Mouse (Mus musculus) ovary, postnatal 36 days (tissue): ENCODE data around the gene Mllt3.
"Not testable (repeated sequence)": the region's sequence is repeated elsewhere in the genome, so short reads cannot be mapped to it uniquely, and the experiment has no call there.

ENCODE experiments used
- DNase-seq: peaks from one replicate; pipeline ENCODE4 v3.0.0; 2022; ENCODE audit warnings: low spot score, mixed read lengths

Mllt3 gene

DNA sequence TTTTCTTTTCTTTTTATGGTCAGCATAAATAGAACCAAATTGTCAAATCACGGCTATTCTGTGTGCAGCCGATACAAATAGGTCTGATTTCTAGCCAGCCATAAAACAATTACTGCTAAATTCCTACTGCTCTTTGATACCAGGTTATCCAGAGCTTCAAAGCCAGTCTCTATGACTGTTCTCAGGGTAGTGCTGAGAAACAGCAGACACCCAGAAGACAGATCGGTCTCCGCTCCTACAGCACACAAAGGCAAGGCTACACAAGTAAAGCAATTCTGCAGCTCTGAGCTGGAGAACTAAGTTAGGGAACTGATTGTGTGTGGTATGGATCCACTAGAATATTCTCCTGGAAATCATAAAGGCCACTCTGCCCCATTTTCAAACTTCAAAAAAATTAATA lies 20.4 kb downstream of the Mllt3 start:
- DNase-seq: no peak

DNA sequence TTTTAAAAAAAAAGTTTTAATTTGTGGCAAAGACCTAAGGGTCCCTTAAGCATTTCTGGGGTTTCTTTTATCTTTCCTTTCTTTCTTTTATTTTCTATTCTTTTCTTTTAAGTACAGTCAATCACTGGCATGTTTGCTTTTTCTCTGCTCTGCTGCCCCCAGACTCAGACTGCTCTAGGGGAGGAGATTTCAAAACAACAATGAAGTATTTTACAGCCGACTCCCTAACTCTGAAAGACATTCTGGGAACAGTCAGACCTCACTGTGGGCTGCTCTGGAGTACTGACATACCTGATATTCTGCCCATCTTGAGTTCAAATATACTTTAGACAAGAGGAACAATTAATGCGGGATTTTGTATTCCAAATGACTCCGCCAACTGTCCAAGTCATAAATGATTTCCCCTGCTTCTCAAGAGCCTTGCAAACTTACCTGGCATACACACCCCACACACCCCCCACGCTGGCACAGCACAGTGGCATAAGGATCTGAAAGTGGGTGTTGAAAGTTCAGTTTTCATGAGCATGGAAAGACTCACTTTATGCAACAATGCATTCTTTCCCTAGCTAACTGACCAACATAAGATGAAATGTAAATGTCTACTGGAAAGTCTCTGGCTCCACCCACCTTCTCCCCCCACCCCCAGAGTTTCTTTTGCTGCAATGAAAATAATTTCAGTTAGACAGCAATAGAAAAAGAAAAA lies 21.1 kb downstream of the Mllt3 start:
- no peak for DNase-seq

DNA sequence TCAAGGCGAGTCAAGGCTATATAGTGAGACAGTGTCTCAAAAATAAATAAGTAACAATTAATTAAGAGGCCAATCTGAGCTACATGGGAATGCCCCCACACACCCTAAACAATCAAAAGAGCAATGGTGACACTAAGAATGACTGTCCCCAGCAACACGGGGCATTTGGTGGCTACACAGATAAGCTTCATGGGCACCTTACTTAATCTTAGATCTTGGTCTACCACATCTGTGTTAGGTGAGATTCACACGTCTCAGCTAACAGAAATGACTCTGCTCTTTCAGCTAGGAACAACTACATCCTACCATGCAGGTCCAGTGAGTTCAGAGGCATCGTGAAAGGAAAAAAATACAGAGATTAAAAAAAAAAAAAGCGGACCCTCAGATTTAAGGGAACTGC lies 22.7 kb downstream of the Mllt3 start:
- no peak for DNase-seq

DNA sequence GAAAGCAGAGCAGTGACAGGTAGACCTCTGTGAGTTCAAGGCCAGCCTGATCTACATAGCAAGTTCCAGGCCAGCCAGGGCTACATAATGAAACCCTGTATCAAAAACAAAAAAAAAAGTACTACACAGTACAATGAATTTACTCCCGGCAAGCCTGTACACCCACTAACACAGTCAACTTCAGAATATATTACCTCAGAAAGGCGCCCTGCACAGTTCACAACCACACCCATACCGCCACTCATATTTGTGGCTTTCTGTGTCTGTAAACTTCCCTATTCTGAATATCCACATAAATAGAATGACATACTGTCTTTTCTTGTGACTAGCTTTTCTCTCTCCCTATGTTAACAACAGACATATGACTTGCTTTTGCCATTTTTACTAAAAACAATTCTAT lies 27.4 kb downstream of the Mllt3 start:
- no peak for DNase-seq

DNA sequence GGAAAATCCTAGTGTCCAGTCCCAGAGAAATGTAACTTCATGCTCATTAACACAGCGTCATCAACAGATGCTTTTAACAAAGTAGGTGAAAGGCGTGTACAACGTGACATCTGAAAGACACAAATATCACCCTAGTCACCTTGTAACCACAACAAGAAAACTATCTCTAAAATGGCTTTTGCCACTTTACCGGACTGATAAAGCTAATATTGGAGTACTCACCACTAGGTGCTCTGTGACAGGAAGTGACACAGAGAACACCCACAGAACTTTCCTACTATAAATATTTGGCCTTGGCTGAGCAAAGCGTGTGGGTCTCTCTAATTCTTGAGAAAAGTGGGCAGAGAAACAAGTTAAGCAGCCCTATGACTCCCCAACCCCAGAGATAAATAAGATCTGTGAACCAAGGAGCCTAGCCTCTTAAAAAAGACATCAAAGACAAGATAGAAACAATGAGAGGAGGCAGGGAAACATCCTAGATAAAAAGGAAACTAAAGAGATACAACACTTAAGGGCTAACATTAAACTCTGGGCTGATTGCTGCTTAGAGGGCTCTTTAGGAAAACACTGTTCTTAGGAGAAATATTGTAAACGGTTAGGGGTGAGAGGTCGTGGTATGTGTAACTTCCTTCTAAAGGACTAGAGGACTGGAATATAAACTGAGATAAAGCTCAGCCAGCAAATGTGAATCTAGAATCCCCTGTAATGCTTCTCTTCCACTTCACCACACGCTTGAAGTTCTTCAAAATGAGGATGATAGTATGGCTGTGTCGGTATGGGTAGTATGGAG lies 29.8 kb downstream of the Mllt3 start:
- no peak for DNase-seq

DNA sequence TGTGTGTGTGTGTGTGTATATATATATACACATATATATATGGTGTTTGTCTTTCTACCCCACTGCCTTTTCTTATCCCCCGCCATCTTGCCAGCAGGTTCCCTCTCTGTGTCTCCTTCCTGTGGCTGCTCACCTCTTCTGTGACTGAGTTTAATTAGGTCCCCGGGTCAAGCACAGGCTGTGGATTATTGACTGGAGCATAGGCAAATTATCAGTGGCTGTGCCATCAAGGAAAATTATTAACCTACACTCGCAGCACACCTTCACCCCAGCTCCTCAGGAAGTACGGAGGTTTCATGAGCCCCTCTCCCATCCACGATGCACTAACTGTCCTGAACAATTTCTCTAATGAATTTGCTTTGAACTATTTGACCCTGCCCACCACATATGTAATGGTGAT lies 41.5 kb downstream of the Mllt3 start:
- DNase-seq: no peak

DNA sequence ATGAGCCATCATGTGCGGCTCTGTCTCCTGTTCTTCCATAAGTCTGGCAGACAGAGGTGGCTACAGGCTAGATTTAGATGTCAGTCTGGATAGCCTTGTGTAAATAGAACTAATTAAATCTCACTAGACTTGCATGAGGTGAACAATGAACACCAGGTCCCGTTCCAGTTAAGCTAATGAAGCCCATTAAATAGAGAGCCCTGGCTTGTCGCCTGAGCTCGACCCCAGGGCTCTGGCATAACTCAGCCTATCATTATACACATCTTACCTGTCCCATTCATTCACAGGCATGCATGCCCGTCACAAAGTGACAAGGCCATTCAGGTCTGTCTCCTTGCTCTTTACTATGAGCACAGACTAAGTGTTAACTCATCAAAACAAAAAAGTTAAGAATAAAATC lies 42.2 kb downstream of the Mllt3 start:
- DNase-seq: no peak

DNA sequence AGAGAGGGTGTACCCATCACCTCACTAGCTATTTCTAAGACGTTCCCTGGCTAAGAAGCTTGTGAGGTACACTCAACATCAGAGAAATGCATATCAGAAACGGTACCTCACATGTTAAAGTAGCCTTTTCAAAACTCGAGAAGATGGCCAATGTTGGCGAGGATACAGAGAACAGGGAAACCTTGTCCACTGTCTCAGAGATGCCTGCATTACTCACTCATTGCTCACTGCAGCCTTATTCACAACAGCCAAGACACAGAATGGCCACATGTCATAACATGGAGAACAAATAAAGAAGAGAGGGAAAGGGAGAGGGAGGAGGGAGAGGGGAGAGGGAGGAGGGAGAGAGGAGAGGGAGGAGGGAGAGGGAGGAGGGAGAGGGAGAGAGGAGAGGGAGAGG lies 47.9 kb downstream of the Mllt3 start:
- DNase-seq: no peak

DNA sequence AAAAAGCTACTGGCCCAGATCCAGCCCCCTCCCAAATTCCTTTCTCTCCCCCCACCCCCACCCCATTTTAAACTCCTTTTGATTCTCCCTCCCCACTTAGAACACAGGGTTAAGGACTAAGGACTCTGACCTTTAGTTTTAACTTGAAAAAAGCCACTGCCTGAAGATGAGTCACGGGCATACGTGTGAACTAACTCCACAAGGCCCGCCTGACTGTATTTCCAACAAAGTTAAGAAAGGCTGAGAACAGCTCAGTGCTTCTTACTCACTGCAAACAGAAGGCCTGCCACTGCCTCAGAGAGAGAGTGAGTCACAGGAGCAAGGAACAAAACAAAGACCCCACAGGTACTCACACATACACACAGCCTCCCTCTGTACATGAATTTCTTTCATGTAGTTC lies 48.6 kb downstream of the Mllt3 start:
- DNase-seq: peak; percentile 4

DNA sequence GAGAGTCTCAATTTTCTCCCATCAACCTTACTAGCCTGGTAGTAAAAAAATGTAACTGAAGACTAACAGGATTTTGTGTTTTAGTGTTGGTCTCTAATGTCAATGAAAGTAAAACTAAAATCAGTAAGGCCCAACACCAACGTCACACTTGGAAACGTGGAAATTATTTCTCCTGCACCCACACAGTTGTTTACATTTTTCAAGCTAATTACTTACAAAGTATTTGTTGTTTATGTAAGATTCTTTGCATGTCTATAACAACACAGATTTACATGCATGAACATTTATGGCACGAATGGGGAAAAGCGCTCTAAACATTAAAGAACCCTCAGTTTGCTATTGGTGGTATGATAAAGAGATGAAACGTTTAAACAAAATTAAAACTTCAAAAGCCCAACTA lies 49.1 kb downstream of the Mllt3 start:
- no peak for DNase-seq

DNA sequence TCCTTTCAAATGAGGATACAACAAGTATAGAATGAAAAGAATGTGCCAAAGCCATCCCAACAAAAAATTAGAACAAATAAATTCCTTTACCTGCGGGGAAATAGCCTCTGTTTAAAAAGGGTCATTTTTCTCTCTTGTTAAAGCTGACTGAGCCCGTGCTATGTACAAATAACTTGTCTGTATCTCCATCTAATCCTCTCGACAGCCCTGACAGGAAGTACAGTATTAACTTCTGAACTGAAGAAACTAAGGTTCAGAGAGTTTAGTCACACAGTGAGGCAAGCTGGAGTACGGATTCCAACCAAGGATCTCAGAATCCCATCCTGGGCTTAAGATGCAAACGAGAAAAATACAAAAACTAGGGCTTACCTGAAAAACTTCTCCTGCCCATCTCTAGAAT lies 50.6 kb downstream of the Mllt3 start:
- no peak for DNase-seq

DNA sequence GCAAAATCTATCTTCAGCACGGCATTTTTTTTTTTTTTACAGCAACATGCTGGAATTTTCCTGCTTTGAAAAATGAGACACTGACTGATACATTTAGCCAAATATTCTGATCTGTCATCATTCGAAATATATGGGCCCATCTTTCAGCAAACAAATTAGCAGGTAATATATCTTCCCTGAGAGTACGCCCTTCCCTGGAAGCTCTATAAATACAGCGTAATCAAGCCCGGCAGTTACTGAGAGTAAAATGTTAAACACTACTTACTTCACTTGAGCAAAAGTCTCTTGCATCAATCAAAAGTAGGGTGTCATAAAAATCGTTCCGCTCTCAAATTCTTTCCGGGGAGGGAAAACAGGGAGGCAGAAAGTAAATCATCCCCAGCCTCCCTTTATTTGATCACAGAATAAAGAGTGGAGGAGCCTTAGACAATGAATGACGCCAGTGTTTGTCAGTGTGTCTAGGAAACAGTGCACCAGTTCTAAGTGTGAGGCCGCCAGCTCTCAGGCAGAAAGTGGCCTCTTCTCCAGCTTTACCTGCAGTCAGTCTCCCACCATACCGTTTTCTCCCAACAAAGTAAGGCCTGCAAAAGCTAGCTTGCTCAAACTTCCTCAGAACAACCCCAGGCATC lies 55.2 kb downstream of the Mllt3 start:
- DNase-seq: no peak

DNA sequence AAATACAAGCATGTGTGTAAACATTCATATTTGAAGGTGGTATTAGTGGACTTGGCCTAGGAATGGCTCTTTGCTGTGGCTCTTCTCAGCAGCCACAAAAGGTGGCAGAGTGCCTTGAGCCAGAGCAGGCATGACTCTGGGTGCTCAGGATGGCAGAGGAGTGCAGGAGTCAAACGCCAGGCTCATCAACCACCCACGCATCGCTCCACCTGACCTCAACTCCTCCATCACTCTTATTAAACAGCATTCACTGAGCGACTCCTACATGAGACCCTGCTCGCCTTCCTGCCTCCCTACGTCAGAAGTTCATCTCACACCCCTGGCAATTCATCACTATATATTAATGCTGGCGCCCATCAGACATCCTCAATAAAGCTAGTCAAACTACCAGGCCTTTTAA lies 67.3 kb downstream of the Mllt3 start:
- DNase-seq: no peak

DNA sequence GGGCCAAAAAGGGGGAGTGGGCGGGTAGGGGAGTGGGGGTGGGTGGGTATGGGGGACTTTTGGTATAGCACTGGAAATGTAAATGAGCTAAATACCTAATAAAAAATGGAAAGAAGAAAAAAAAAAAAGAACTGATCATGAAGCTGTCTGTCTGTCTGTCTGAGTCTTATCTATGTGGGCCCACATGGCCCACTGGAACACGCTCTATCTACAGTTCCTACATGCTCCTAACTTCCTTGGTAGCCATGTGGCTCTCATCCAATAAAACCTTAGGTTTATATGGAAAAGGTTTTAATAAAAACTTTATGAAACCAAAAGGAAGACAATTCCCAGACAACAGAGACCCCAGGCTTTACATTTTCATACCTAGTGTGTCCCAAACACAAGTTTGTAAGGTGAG lies 68.3 kb downstream of the Mllt3 start:
- DNase-seq: not testable (repeated sequence)

DNA sequence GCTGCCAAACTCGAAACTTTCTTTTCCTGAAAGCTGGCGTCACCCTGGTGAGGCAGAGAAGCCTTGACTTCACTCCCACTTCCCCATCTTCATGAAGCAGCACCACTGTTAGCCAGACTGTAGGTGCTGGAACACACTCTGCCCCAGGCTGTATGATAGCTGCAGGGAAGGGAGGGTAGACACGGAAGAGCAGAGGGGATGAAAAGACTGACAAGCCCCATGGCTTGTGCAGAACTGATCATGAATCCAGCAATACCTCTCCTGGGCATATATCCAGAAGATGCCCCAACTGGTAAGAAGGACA lies 69.4 kb downstream of the Mllt3 start:
- no peak for DNase-seq

DNA sequence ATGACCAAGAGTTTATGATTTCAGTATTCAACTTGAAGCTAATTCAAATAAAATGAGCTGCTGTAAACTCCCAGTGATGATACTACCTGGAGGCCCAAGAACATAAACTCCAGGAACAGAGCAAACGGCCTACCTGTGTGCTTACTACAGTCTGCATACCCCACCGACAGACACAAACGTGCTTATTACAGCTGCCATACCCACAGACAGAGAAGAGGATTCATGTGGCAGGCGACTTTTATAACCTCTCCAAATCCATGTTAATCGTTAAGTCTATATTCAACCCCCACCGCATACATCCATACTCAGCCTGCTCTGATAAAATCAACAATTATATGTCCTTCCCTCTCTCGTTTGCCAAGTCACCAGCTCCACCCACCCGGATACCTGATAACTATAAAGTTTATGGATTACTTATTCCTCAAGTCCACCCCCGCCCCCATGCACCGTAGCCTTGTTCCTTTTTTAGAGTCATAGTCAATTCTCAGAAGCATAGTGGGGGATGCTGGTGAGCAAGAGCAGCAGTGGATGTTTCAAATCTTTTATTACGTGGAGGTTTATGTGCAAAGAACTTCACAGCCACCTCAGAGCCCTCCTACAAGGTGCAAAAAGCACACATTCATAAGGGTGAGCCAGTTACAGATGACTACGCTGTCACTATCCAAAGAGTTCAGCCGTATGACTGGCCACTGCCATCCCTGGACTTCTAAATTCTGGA lies 70.0 kb downstream of the Mllt3 start:
- DNase-seq: no peak

DNA sequence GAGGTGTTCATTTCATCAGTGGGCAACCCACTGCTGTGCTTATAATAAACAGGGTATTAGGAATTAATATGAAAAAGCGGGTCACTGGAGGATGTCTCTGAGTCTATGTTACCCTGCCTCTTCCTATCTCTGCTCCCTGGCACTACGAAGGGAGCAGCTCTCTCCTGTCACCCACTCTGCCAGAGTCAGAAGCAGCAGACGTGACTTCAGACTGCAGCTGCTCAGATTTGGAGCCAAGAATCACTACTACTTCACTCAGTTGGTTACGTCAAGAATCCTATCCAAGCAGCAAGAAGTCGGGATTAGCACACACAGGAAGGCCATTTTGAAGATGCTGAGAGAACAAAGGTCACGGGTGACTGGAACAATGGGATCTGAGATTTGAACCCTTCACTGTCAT lies 71.3 kb downstream of the Mllt3 start:
- no peak for DNase-seq

DNA sequence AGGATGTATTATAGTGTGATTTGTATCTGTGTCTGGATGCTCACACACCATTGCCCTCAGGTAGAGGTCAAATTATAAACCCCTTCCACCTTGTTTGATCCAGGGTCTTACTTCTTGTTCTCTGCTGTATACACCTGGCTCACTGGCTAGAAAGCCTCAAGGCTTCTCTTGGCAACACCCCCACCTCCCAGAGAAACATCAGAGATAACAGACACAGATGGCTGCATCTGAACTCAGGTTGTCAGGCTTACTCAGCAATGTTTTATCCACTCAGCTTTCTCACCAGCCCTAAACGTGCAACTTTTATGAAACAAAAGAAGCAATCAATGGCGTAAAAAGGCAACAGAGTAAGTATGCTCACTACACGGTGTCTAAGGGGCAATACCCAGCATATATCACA lies 75.3 kb downstream of the Mllt3 start:
- DNase-seq: no peak

DNA sequence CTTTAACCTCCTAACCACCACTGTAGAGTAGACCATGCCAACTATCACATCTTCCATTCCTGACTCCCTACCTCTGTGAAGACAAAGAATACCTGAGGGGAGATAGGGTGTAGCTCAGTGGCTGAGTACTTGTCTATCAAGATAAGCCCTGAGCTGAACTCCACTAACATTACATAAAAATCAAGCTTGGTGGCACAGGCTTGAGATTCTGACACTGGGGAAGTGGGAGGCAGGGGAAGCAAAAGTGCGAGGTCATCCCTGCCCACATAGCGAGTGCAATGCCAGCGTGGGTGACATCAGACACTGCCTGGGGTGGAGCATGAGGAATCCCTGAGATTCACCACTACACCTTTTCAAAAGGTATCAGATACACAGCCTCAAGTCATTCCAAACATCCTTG lies 76.0 kb downstream of the Mllt3 start:
- no peak for DNase-seq

DNA sequence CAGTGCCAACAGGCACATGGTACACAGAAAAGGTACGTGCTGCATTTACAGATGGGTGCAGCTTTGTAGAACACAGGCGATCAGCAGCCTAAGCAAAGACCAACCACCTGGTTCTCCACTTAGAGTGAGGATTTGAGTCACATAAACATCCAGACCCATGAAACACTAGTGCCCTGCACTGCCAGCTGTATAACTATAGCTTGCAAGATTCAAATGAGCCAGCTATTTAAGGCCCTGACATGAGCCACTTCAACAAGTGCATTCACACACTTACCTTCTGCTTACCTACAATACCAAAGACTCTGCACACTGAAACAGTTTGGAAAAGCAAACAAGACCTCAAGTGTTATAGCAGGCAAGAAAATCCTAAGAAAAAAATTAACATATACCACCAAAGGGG lies 78.0 kb downstream of the Mllt3 start:
- no peak for DNase-seq

DNA sequence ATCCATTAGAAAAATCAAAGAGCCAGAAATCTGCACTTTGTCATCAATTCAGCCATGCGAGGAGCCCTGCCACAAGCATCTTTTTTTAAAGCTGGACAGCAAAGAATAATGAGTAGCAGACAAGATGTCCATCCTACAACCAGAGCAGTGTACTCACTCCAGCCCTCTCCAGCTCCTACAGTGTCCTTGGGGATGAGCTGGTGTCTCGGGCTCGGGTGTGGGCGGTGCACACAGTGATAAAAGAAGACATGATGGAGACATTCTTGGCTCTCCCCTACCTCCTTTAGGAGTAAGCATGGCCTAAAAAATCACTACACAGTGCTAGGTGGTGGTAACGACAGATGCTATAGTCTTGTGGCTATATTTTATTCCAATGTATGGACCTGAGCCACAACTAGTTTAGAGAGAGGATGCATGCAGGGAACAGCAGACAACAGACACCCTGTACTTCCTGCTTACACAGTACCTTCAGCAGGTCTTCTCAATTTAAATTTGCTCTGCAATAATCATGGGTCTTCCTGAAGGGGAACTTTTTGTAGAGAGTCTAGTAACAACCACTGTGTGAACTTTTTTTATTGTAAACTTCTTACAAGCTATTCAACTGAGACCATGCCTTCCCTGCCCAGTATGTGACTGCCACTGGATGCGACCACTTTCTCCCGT lies 78.6 kb downstream of the Mllt3 start:
- peak; percentile 21 for DNase-seq

DNA sequence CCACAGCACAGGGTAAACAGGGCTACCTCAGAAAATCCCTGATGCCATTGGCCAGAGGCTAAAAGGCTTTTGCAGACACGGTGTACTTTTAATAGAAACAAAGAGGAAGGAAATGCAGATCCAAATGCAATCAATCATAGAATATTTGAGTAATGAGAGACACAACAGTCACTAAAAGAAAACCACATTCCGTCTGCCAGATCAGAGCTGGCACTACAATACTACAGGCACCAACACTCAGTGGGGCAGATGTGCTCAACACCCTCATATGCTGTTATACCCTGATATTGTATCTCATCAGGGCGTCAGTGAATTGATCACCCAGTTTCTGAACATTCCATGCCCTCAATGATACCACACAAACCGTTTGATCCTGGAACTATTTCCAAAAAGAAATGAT lies 79.4 kb downstream of the Mllt3 start:
- no peak for DNase-seq
